Mouse (Mus musculus) kidney, postnatal 0 days (tissue): ENCODE measurements around the gene Rbbp4. TPM values are rescaled to one million over a fixed set of nuclear protein-coding genes. Genes with fewer than 3 reads are reported as not detected.

Experiments
- ATAC-seq: fragments of 200-750 bp; cut with Nextera tagmentation; replicated peaks from 2 replicates; pipeline ENCODE4 v1.8.0; 2017; ENCODE audit warnings: low read depth, moderate number of reproducible peaks, moderate TSS enrichment, moderate library complexity; ENCODE audit not compliant: low FRiP score
- DNase-seq: peaks from one replicate; pipeline ENCODE4 v3.0.0-alpha.2; 2016; ENCODE audit warnings: low spot score
- H3K27ac ChIP-seq: fragments of 300-500 bp; sonication (generic); 2 replicates; pipeline ENCODE4 v1.5.1; 2014; ENCODE audit warnings: mild to moderate bottlenecking
- H3K27me3 ChIP-seq: fragments of 300-500 bp; sonication (generic); 2 replicates; pipeline ENCODE4 v1.6.1; 2014; ENCODE audit warnings: low read length, mixed read lengths; ENCODE audit not compliant: insufficient read depth
- H3K36me3 ChIP-seq: fragments of 300-500 bp; sonication (generic); 2 replicates; pipeline ENCODE4 v1.6.1; 2014; ENCODE audit warnings: low read length, mixed read lengths; ENCODE audit not compliant: insufficient read depth
- H3K4me1 ChIP-seq: fragments of 300-500 bp; sonication (generic); replicated peaks from 2 replicates; pipeline ENCODE4 v1.6.1; 2014; ENCODE audit warnings: antibody characterized with exemption, low read length, mixed read lengths; ENCODE audit not compliant: insufficient read depth
- H3K4me2 ChIP-seq: fragments of 300-500 bp; sonication (generic); 2 replicates; pipeline ENCODE4 v1.6.1; 2014; ENCODE audit warnings: mild to moderate bottlenecking, low read length, moderate library complexity, mixed read lengths
- H3K4me3 ChIP-seq: fragments of 300-500 bp; sonication (generic); replicated peaks from 2 replicates; pipeline ENCODE4 v1.5.1; 2014; ENCODE audit warnings: low read depth, low read length
- H3K9ac ChIP-seq: fragments of 300-500 bp; sonication (generic); 2 replicates; pipeline ENCODE4 v1.6.1; 2014; ENCODE audit warnings: low read depth, low read length
- H3K9me3 ChIP-seq: fragments of 300-500 bp; sonication (generic); replicated peaks from 2 replicates; pipeline ENCODE4 v1.6.1; 2016; ENCODE audit warnings: low read length, inconsistent platforms, mixed read lengths
- CTCF ChIP-seq: IDR thresholded peaks from 2 replicates; pipeline ENCODE4 v1.5.1; 2016; ENCODE audit warnings: antibody characterized with exemption, low read depth, mild to moderate bottlenecking, moderate library complexity
- WGBS: fragments of 180-500 bp; shearing (Covaris S2); extraction: QIAGEN DNeasy Blood & Tissue Kit; methylation state at CpG from one replicate; pipeline ENCODE4 v1.1.7; 2014; 5-methylcytosine and 5-hydroxymethylcytosine counted together
- polyA plus RNA-seq: library from polyadenylated mRNA; unstranded; fragments of >200 nt; fragmentation: Nextera tagmentation; extraction: Ambion mirVana; gene quantifications from 2 replicates; pipeline ENCODE4 v1.2.1, GENCODE M21; 2015

Gene Rbbp4
- polyA plus RNA-seq, 1 experiment from 2014 or later = 339 TPM

GRCm38 (mm10) chr4:129304306-129304705, 30.9 kb downstream of the Rbbp4 start:
- WGBS = 54% methylated on average over 1 of the region's 1 CpGs
- no peak for DNase-seq
- 0 out of 2 replicates have a peak, but pooled peaks have one; percentile 44 for ATAC-seq
- Histone ChIP-seq H3K36me3 (peaks cover 27% of the 10 kb centered on the region), H3K27me3 (no peaks in the 10 kb centered on the region), H3K9ac (no peak overlapping the region), H3K4me3 (no peak overlapping the region), H3K9me3 (no peaks in the 10 kb centered on the region), H3K27ac (no peak overlapping the region), H3K4me1 (no peaks in the 10 kb centered on the region), H3K4me2 (no peak overlapping the region)
- no peak for TF ChIP-seq CTCF

DNA sequence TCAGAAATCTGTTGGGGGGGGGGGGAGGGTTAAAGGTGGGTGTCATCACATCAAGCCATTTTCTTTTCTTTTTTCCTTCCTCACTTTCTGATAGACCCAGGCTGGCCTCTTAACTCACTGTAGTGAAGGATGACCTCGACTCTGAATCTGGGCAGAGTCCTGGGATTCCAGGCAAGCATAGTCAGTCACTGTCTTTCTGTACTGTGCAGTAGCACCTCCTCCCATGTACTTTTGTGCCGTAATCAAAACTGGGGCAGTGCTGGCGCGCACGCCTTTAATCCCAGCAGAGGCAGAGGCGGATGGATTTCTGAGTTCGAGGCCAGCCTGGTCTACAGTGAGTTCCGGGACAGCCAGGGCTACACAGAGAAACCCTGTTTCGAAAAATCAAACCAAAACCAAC, 31.4 kb downstream of the Rbbp4 start:
- ATAC-seq (peak; percentile 45), DNase-seq (no peak)
- Histone ChIP-seq H3K9ac (no peak overlapping the region), H3K4me1 (no peaks in the 10 kb centered on the region), H3K9me3 (no peaks in the 10 kb centered on the region), H3K4me2 (no peak overlapping the region), H3K4me3 (no peak overlapping the region), H3K27ac (no peak overlapping the region), H3K36me3 (peaks cover 26% of the 10 kb centered on the region), H3K27me3 (no peaks in the 10 kb centered on the region)
- 79% methylated on average over 9 of the region's 9 CpGs for WGBS
- no peak for TF ChIP-seq CTCF

- Histone ChIP-seq H3K4me1 (no peaks in the 10 kb centered on the region), H3K9ac (no peak overlapping the region), H3K4me2 (no peak overlapping the region), H3K27me3 (no peaks in the 10 kb centered on the region), H3K27ac (no peak overlapping the region), H3K36me3 (peaks cover 21% of the 10 kb centered on the region), H3K4me3 (no peak overlapping the region), H3K9me3 (no peaks in the 10 kb centered on the region)
- peak; percentile 35; the same call in 1 of the 2 replicates for ATAC-seq
- 43% methylated on average over 5 of the region's 5 CpGs for WGBS
- DNase-seq = peak; percentile 39
- no peak for TF ChIP-seq CTCF
Measured at GRCm38 (mm10) chr4:129303401-129303800, 31.8 kb downstream of the Rbbp4 start.

- no peaks in the 10 kb centered on the region for H3K9me3 ChIP-seq
- ATAC-seq = no peak
- DNase-seq = no peak
Measured at GRCm38 (mm10) chr4:129299121-129299520, 36.0 kb downstream of the Rbbp4 start.

DNA sequence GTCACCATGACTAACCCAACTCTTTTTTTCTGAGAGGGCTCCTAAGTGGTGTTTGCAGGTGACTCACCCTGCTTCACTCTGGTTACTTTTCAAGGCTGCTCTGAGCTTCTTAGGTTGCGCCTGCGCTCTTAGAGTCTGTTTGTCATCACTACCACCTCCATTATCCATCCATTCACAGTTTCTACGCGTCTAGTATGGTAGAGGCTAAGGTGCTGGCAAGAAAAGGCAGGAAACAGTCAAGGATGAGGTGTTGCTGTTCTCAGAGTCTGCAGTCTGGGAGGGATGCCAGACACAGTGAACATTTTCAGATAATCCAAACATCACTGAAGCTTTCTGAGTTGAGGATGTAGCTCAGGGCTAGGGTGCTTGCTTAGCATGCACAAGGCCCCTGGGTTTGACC, 37.4 kb downstream of the Rbbp4 start:
- Histone ChIP-seq H3K4me2 (no peak overlapping the region), H3K36me3 (no peaks in the 10 kb centered on the region), H3K4me3 (no peak overlapping the region), H3K4me1 (peaks cover 5% of the 10 kb centered on the region; the same call in 1 of the 2 replicates), H3K9ac (no peak overlapping the region), H3K9me3 (no peaks in the 10 kb centered on the region), H3K27ac (no peak overlapping the region), H3K27me3 (no peaks in the 10 kb centered on the region)
- no peak for TF ChIP-seq CTCF
- DNase-seq (no peak), ATAC-seq (no peak)
- 84% methylated on average over 4 of the region's 4 CpGs for WGBS

More at GRCm38 (mm10) chr4:129299121-129299520, 36.0 kb downstream of the Rbbp4 start:
- no peak overlapping the region for H3K27ac ChIP-seq
- no peak overlapping the region for H3K4me3 ChIP-seq
- 34% methylated on average over 10 of the region's 10 CpGs for WGBS
- no peaks in the 10 kb centered on the region for H3K36me3 ChIP-seq
- no peaks in the 10 kb centered on the region for H3K4me1 ChIP-seq
- TF ChIP-seq CTCF = no peak
- no peak overlapping the region for H3K9ac ChIP-seq
- H3K27me3 ChIP-seq = no peaks in the 10 kb centered on the region
- no peak overlapping the region for H3K4me2 ChIP-seq

GRCm38 (mm10) chr4:129296066-129296465, 39.1 kb downstream of the Rbbp4 start:
- Histone ChIP-seq H3K4me3 (no peak overlapping the region), H3K36me3 (no peaks in the 10 kb centered on the region), H3K27ac (no peak overlapping the region), H3K4me2 (no peak overlapping the region), H3K9me3 (no peaks in the 10 kb centered on the region), H3K9ac (no peak overlapping the region), H3K27me3 (no peaks in the 10 kb centered on the region), H3K4me1 (peaks cover 5% of the 10 kb centered on the region; the same call in 1 of the 2 replicates)
- ATAC-seq (no peak), DNase-seq (no peak)
- WGBS = 91% methylated on average over 7 of the region's 7 CpGs
- no peak for TF ChIP-seq CTCF

- ATAC-seq = no peak
- Histone ChIP-seq H3K27ac (no peak overlapping the region), H3K9me3 (no peaks in the 10 kb centered on the region), H3K4me2 (no peak overlapping the region), H3K27me3 (no peaks in the 10 kb centered on the region), H3K36me3 (no peaks in the 10 kb centered on the region), H3K9ac (no peak overlapping the region), H3K4me3 (no peak overlapping the region), H3K4me1 (peaks cover 5% of the 10 kb centered on the region; the same call in 1 of the 2 replicates)
- TF ChIP-seq CTCF = no peak
- WGBS = 65% methylated on average over 2 of the region's 2 CpGs
- DNase-seq = no peak
Measured at GRCm38 (mm10) chr4:129295188-129295587, 40.0 kb downstream of the Rbbp4 start.
